Mouse (Mus musculus) bone marrow, adult 2 months (tissue): ENCODE data around the gene Clcn2. TPM values are rescaled to one million over a fixed set of nuclear protein-coding genes. Genes with fewer than 3 reads are reported as not detected.

Experiments used
- H3K27ac ChIP-seq: fragments of 200-500 bp; 2 replicates; pipeline ENCODE4 v1.5.1; 2012; ENCODE audit warnings: low read depth, mild to moderate bottlenecking, control low read depth, inconsistent platforms, low read length; ENCODE audit not compliant: control insufficient read depth, poor library complexity, insufficient read depth
- H3K4me1 ChIP-seq: fragments of 200-500 bp; 2 replicates; pipeline ENCODE4 v1.6.1; 2011; ENCODE audit warnings: low read length; ENCODE audit not compliant: control insufficient read depth, insufficient read depth
- H3K4me3 ChIP-seq: fragments of 200-500 bp; replicated peaks from 2 replicates; pipeline ENCODE3; 2011; ENCODE audit warnings: mild to moderate bottlenecking, low read depth, low read length, control low read depth; ENCODE audit not compliant: control insufficient read depth
- CTCF ChIP-seq: fragments of 200-500 bp; IDR thresholded peaks from 2 replicates; pipeline ENCODE4 v1.5.1; 2011; ENCODE audit warnings: low read length, control low read depth; ENCODE audit not compliant: control insufficient read depth, insufficient read depth
- POLR2A ChIP-seq: fragments of 200-500 bp; IDR thresholded peaks from 2 replicates; pipeline ENCODE4 v1.6.1; 2011; ENCODE audit warnings: low read depth, mild to moderate bottlenecking, control low read depth, low read length, borderline replicate concordance; ENCODE audit not compliant: control insufficient read depth
- WGBS: fragments of 180-500 bp; shearing (Covaris S2); methylation state at CpG from one replicate; pipeline ENCODE4 v1.1.7; 2018; 5-methylcytosine and 5-hydroxymethylcytosine counted together
- polyA plus RNA-seq: library from polyadenylated mRNA; stranded (reverse); fragments of >200 nt; gene quantifications from 2 replicates; pipeline ENCODE4 v1.2.4, GENCODE M21; 2011; ENCODE audit warnings: low replicate concordance; ENCODE audit not compliant: missing spikeins, insufficient read depth, insufficient read length

The Clcn2 gene
- polyA plus RNA-seq, 1 experiment = 23.1 TPM

GRCm38 (mm10) chr16:20700036-20700435 is 17.5 kb downstream of the Clcn2 start:
- Histone ChIP-seq H3K4me3 (no peak overlapping the region), H3K27ac (no peak overlapping the region), H3K4me1 (no peaks in the 10 kb centered on the region; the same call in 1 of the 2 replicates)
- 79% methylated on average over 5 of the region's 5 CpGs for WGBS
- TF ChIP-seq POLR2A (no peak), CTCF (no peak)

DNA sequence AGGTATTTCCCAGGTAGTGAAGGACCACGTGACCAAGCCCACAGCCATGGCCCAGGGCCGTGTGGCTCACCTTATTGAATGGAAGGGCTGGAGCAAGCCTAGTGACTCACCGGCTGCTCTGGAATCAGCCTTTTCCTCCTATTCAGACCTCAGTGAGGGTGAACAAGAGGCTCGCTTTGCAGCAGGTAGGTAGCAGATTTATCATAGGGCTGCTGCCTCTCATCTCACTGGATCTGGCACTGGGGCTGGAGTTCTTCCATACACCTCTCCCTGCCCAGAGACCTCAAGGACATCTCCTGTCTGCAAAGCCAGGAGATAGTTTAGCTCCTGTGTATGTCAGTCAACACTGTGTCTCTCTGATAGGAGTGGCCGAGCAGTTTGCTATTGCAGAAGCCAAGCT is 18.3 kb downstream of the Clcn2 start:
- Histone ChIP-seq H3K4me3 (no peak overlapping the region), H3K27ac (no peak overlapping the region), H3K4me1 (no peaks in the 10 kb centered on the region; the same call in none of the 2 replicates)
- WGBS = 83% methylated on average over 5 of the region's 5 CpGs
- TF ChIP-seq CTCF (no peak), POLR2A (no peak)

DNA sequence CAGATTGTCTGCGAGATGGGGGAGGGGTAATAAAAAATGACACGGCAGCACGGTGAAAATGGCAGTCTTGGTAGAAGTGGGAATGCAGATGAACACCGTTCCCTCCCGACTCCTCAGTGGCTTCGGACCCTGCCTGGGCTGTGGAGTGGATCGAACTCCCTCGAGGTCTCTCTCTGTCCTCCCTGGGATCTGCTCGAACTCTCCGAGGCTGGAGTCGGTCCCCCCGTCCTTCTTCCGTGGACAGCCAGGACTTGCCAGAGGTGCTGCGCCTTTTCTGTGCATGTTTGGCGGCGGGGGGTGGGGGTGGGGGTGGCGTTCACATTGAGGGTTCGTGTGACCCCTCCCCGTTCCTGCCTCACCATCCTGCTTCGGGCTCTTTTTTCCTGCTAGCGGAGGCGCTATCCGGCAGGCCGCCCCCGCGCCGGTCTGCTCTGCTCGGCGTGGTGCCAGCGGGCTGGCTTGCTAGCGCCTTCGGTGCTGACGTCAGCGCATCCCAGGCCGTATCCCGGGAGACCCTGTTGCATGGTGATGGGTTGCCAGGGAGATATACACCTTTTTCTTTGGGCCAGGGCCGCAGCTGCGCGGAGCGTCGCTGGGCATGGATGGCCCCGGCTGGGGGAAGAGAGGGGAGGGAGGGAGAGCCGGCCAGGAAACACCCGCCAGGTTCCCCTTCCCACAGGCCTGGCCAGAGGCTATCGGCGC is 21.8 kb downstream of the Clcn2 start:
- no peak for TF ChIP-seq POLR2A
- no peak for TF ChIP-seq CTCF
- H3K4me1 ChIP-seq = no peaks in the 10 kb centered on the region; the same call in 1 of the 2 replicates
- H3K27ac ChIP-seq = no peak overlapping the region
- 4% methylated on average over 46 of the region's 46 CpGs for WGBS
- no peak overlapping the region for H3K4me3 ChIP-seq

DNA sequence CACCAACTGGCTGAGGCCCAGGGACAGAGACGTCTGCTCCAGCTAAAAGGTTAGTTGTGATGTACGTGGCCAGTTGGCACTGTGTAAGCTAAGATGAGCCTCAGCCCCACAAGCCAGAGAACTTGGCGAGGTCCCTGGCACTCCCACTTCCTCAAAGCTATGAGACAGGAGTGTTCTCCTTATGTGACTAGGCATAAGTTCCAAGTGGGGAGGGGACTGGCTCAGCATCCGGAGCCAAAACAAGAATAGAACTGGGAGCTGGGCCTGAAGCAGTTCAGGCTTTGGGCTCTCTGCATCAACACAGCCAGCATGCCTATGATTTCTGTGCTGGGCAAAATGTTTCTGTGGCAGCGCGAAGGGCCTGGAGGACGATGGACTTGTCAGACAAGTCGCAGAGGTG is 22.8 kb downstream of the Clcn2 start:
- no peaks in the 10 kb centered on the region; the same call in 1 of the 2 replicates for H3K4me1 ChIP-seq
- WGBS = 48% methylated on average over 8 of the region's 8 CpGs

DNA sequence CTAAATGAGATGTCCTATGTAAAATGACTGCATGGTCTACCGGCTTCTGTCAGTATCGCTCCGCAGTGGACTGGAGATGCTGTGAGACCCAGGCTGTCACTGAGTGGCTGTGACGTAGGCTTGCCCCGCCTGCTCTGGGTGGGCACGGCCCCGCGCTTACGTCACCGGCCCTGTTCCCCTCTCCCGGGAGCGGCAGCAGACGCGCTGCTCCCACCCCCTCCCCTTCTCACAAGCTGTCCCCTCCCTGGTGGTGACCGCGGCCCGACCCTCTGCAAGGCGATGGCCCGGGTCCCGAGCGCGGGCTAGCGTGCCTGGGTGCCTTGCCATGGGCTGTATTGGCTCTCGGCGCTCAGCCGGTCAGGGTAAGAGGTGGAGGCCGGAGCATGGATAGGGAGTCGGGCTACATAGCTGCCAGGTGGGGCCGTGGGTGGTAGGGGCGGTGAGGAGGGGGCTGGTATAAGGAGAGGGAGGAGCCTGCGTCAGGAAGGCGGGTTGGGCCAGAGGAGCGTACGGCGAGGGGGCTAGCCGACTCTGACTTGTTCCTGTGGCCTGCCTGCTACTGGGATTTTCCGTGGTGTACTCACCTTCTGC is 24.3 kb downstream of the Clcn2 start, which contains the start of gene Fam131a:
Gene Fam131a (plus strand): TSS at position 131 of the 591 bp plus-strand sequence.
- Histone ChIP-seq H3K27ac (peak within 1 kb of the TSS; percentile 12; the same call in 1 of the 2 replicates), H3K4me1 (no peaks in the 10 kb centered on the region; the same call in 1 of the 2 replicates), H3K4me3 (peak within 1 kb of the TSS; percentile 57)
- 2% methylated on average over 37 of the region's 37 CpGs for WGBS
- 0 out of 2 replicates have a peak, but pooled peaks have one; percentile 29 for TF ChIP-seq POLR2A
- TF ChIP-seq CTCF = no peak

More for the DNA sequence above, 22.8 kb downstream of the Clcn2 start:
- no peak for TF ChIP-seq POLR2A
- TF ChIP-seq CTCF = no peak
- Histone ChIP-seq H3K27ac (no peak overlapping the region), H3K4me3 (no peak overlapping the region)

DNA sequence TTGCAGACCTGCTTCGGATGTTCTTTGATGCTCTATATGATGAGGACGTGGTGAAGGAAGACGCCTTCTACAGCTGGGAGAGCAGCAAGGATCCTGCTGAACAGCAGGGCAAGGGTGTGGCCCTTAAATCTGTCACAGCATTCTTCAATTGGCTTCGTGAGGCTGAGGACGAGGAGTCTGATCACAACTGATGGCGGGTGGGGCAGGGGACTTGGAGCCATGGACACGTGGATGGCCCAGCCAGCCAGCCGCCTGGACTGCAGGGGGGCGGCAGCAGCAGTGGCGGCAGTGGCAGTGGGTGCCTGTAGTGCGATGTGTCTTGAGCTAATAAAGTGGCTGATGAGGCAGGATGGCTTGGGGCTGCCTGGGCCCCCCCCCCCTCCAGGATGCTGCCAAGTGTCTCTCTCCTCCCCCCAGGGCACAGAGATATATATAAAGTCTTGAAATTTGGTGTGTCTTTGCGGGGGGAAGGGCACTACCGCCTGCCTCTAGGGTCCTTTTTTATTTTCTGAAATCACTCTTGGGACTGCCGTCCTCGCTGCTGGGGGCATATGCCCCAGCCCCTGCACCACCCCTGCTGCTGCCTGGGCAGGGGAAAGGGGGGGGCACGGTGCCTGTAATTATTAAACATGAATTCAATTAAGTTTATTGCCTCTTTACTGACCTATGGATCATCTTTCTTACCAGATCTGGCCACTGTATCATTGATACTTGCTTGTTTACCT is 25.1 kb downstream of the Clcn2 start:
- WGBS = 84% methylated on average over 16 of the region's 16 CpGs
- H3K4me3 ChIP-seq = no peak overlapping the region

GRCm38 (mm10) chr16:20691617-20692016 is 25.9 kb downstream of the Clcn2 start:
- H3K4me1 ChIP-seq = no peaks in the 10 kb centered on the region; the same call in 1 of the 2 replicates
- H3K4me3 ChIP-seq = no peak overlapping the region
- WGBS = 88% methylated on average over 1 of the region's 1 CpGs
- H3K27ac ChIP-seq = no peak overlapping the region
- TF ChIP-seq CTCF = no peak
- no peak for TF ChIP-seq POLR2A

More for the DNA sequence above, 25.1 kb downstream of the Clcn2 start:
- Histone ChIP-seq H3K4me1 (no peaks in the 10 kb centered on the region; the same call in 1 of the 2 replicates), H3K27ac (no peak overlapping the region)
- TF ChIP-seq POLR2A = no peak
- no peak for TF ChIP-seq CTCF

DNA sequence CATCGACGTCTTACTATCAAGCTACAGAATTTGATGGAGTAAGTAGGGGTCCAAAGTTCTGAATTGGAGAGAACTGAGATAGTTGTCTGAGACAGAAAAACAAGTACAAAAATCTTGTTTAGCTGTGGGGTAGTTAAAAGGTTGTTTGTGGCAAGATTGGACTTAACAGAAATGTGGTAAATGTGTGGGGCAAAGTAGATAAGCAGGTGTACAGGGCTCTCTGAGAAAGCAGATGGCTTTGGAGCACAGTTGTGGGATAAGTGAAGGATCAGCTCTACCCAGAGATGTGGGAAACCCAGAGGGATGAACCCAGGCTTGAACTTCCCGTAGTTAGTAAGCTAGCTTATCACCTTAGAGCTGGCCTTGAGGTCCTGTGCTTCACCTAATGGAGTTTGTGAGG is 26.8 kb downstream of the Clcn2 start:
- Histone ChIP-seq H3K4me1 (no peaks in the 10 kb centered on the region; the same call in 1 of the 2 replicates), H3K27ac (no peak overlapping the region), H3K4me3 (no peak overlapping the region)
- WGBS = 70% methylated on average over 3 of the region's 3 CpGs
- TF ChIP-seq POLR2A = no peak
- no peak for TF ChIP-seq CTCF
